Comparison of ENCODE assay signal across 8 mouse cellular contexts in the genomic region with DNA sequence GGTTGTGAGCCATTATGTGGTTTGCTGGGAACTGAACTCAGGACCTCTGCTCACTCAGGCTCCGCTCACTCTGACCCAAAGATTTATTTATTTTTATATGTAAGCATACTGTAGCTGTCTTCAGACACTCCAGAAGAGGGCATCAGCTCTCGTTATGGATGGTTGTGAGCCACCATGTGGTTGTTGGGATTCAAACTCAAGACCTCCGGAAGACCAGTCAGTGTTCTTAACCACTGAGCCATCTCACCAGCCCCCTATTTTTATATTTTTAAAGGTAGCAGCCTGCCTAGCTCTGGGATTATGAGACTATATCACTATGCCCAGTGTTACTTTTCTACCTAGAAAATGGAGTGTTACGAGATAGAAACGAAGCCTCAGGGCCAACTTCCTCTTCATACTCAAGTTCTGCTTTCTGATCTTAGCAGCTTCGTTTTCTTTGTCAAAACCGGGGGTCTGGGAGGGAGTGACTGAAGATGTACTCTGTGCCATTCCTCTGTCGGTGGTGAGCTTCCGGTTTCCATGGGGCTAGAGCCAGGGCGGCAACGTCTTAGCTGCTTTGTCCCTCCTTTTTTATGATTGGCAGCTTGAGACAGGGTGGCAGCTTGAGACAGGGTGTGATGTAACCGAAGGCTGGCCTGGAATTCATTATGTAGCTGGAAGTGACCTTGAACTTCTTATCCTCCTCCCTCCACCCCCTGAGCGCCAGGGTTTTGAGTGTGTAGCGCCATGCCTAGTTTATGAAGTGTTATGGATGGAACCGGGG. TPM values are rescaled to one million over a fixed set of nuclear protein-coding genes. Genes with fewer than 3 reads are reported as not detected.
DNase-seq lines count a peak whose midpoint lies in the region; ATAC-seq and TF ChIP-seq lines count a peak whose summit lies in the region.

No protein-coding gene starts in this region.

- no peaks in the 10 kb centered on the region for H3K9me3 ChIP-seq in heart, embryonic 12.5 days (replicated peaks)
- no peaks in the 10 kb centered on the region for H3K9me3 ChIP-seq in liver, embryonic 11.5 days (ENCODE audit: control insufficient read depth, low read length)
- H3K9me3 ChIP-seq in forebrain, embryonic 14.5 days (replicated peaks; ENCODE audit: control insufficient read depth, low read length) = no peaks in the 10 kb centered on the region
- no peaks in the 10 kb centered on the region for H3K9me3 ChIP-seq in midbrain, embryonic 11.5 days (ENCODE audit: control insufficient read depth, low read length)

- no peak for ATAC-seq in heart, embryonic 12.5 days (ENCODE audit: insufficient number of reproducible peaks, low FRiP score)
- 0 out of 2 replicates have a peak, but pooled peaks have one; percentile 34 for ATAC-seq in liver, embryonic 11.5 days (replicated peaks; ENCODE audit: low FRiP score)
- ATAC-seq in forebrain, embryonic 14.5 days = no peak
- ATAC-seq in midbrain, embryonic 11.5 days (ENCODE audit: low FRiP score) = no peak

- no peaks in the 10 kb centered on the region for H3K79me2 ChIP-seq in heart, adult 2 months (replicated peaks; ENCODE audit: control insufficient read depth, insufficient read depth, low read length)

- no peak for TF ChIP-seq POLR2A in heart, adult 2 months (IDR thresholded peaks at IDR 0.05; ENCODE audit: insufficient read depth, low read depth, low read length)
- TF ChIP-seq POLR2A in small intestine, adult 2 months (IDR thresholded peaks at IDR 0.05; ENCODE audit: low read depth, low read length) = no peak

- H3K36me3 ChIP-seq in heart, adult 2 months (ENCODE audit: control insufficient read depth, insufficient read depth, low read length) = no peaks in the 10 kb centered on the region
- H3K36me3 ChIP-seq in heart, embryonic 12.5 days = no peaks in the 10 kb centered on the region
- no peaks in the 10 kb centered on the region for H3K36me3 ChIP-seq in liver, embryonic 11.5 days (ENCODE audit: control insufficient read depth, insufficient read depth, low read length)
- H3K36me3 ChIP-seq in small intestine, adult 2 months (ENCODE audit: control insufficient read depth, insufficient read depth, low read length) = no peaks in the 10 kb centered on the region
- no peaks in the 10 kb centered on the region for H3K36me3 ChIP-seq in forebrain, embryonic 14.5 days (ENCODE audit: control insufficient read depth, insufficient read depth, low read length)
- H3K36me3 ChIP-seq in midbrain, embryonic 11.5 days (ENCODE audit: control insufficient read depth, insufficient read depth, low read length) = no peaks in the 10 kb centered on the region

- no peaks in the 10 kb centered on the region; the same call in none of the 2 replicates for H3K4me1 ChIP-seq in heart, adult 2 months (ENCODE audit: control insufficient read depth, insufficient read depth, low read length)
- peaks cover 9% of the 10 kb centered on the region; the same call in 1 of the 2 replicates for H3K4me1 ChIP-seq in heart, embryonic 12.5 days (replicated peaks)
- H3K4me1 ChIP-seq in liver, embryonic 11.5 days (replicated peaks; ENCODE audit: control insufficient read depth, insufficient read depth, low read length) = 0 out of 2 replicates have a peak, but pooled peaks cover 3% of the 10 kb centered on the region
- H3K4me1 ChIP-seq in small intestine, adult 2 months (ENCODE audit: control insufficient read depth, insufficient read depth, insufficient read length, low read length) = peaks cover 2% of the 10 kb centered on the region; the same call in 1 of the 2 replicates
- H3K4me1 ChIP-seq in forebrain, embryonic 14.5 days (ENCODE audit: control insufficient read depth, insufficient read depth, low read length) = no peaks in the 10 kb centered on the region
- no peaks in the 10 kb centered on the region for H3K4me1 ChIP-seq in midbrain, embryonic 11.5 days (ENCODE audit: control insufficient read depth, insufficient read depth, low read length)

- peak; percentile 20 for TF ChIP-seq CTCF in heart, adult 2 months (IDR thresholded peaks at IDR 0.05)
- TF ChIP-seq CTCF in small intestine, adult 2 months (IDR thresholded peaks at IDR 0.05; ENCODE audit: extremely low read depth, insufficient read length, insufficient replicate concordance, low read depth, low read length) = no peak

- 0 out of 2 replicates have a peak, but pooled peaks have one; percentile 14 for TF ChIP-seq EP300 in heart, adult 2 months (IDR thresholded peaks at IDR 0.05; ENCODE audit: insufficient read depth, low read depth, low read length)

- H3K9ac ChIP-seq in heart, adult 2 months (ENCODE audit: low read depth, low read length) = no peak overlapping the region
- H3K9ac ChIP-seq in heart, embryonic 12.5 days = no peak overlapping the region
- no peak overlapping the region for H3K9ac ChIP-seq in liver, embryonic 11.5 days (ENCODE audit: low read depth, low read length)
- H3K9ac ChIP-seq in forebrain, embryonic 14.5 days (ENCODE audit: low read length) = no peak overlapping the region
- H3K9ac ChIP-seq in midbrain, embryonic 11.5 days (ENCODE audit: low read length) = no peak overlapping the region

- no peaks in the 10 kb centered on the region for H3K27me3 ChIP-seq in heart, adult 2 months (ENCODE audit: control insufficient read depth, insufficient read depth, low read length)
- H3K27me3 ChIP-seq in heart, embryonic 12.5 days (replicated peaks) = no peaks in the 10 kb centered on the region
- no peaks in the 10 kb centered on the region for H3K27me3 ChIP-seq in liver, embryonic 11.5 days (replicated peaks; ENCODE audit: control insufficient read depth, insufficient read depth, low read length)
- H3K27me3 ChIP-seq in small intestine, adult 2 months (ENCODE audit: control insufficient read depth, insufficient read depth, low read length) = no peaks in the 10 kb centered on the region
- no peaks in the 10 kb centered on the region for H3K27me3 ChIP-seq in forebrain, embryonic 14.5 days (replicated peaks; ENCODE audit: control insufficient read depth, insufficient read depth, low read length)
- no peaks in the 10 kb centered on the region for H3K27me3 ChIP-seq in midbrain, embryonic 11.5 days (ENCODE audit: control insufficient read depth, insufficient read depth, low read length)

- WGBS in heart, adult 2 months = 67% methylated on average over 15 of the region's 15 CpGs
- WGBS in heart, embryonic 12.5 days = 77% methylated on average over 15 of the region's 15 CpGs
- WGBS in liver, embryonic 11.5 days = 50% methylated on average over 15 of the region's 15 CpGs
- 62% methylated on average over 15 of the region's 15 CpGs for WGBS in small intestine, adult 2 months
- WGBS in forebrain, embryonic 14.5 days = 79% methylated on average over 15 of the region's 15 CpGs
- WGBS in midbrain, embryonic 11.5 days = 82% methylated on average over 15 of the region's 15 CpGs

- no peak overlapping the region for H3K4me2 ChIP-seq in heart, embryonic 12.5 days
- H3K4me2 ChIP-seq in liver, embryonic 11.5 days = no peak overlapping the region
- H3K4me2 ChIP-seq in forebrain, embryonic 14.5 days (ENCODE audit: low read length) = no peak overlapping the region
- no peak overlapping the region for H3K4me2 ChIP-seq in midbrain, embryonic 11.5 days

- intact Hi-C loops in heart, adult 2 months (cut with DNase I) = no loop called here

- peak in 1 of 2 experiments; percentile 66 for DNase-seq in heart, adult 2 months
- DNase-seq in adrenal gland, adult 18-20 months (ENCODE audit: low spot score in 2 of 2) = peak; percentile 35 to 42
- no peak for DNase-seq in liver, embryonic 11.5 days (ENCODE audit: low spot score)
- DNase-seq in forebrain, embryonic 14.5 days (ENCODE audit: low spot score) = no peak
- no peak for DNase-seq in midbrain, embryonic 11.5 days (ENCODE audit: low spot score, missing footprints)
- no peak for DNase-seq in left cerebral cortex, adult 18-20 months (ENCODE audit: low spot score in 2 of 2)

- H3K27ac ChIP-seq in heart, adult 2 months = no peak overlapping the region
- no peak overlapping the region for H3K27ac ChIP-seq in heart, embryonic 12.5 days (ENCODE audit: poor library complexity, severe bottlenecking)
- H3K27ac ChIP-seq in liver, embryonic 11.5 days (ENCODE audit: low read depth, low read length) = no peak overlapping the region
- peak overlapping the region; percentile 55 for H3K27ac ChIP-seq in small intestine, adult 2 months (ENCODE audit: insufficient read depth, low read depth, low read length)
- H3K27ac ChIP-seq in forebrain, embryonic 14.5 days (ENCODE audit: low read depth, low read length) = no peak overlapping the region
- H3K27ac ChIP-seq in midbrain, embryonic 11.5 days (ENCODE audit: low read depth, low read length) = no peak overlapping the region

- H3K4me3 ChIP-seq in heart, adult 2 months = no peak overlapping the region
- H3K4me3 ChIP-seq in heart, embryonic 12.5 days = no peak overlapping the region
- H3K4me3 ChIP-seq in liver, embryonic 11.5 days (ENCODE audit: low read depth, low read length) = no peak overlapping the region
- no peak overlapping the region for H3K4me3 ChIP-seq in small intestine, adult 2 months (ENCODE audit: low read depth, low read length)
- no peak overlapping the region for H3K4me3 ChIP-seq in forebrain, embryonic 14.5 days (ENCODE audit: low read depth, low read length)
- no peak overlapping the region for H3K4me3 ChIP-seq in midbrain, embryonic 11.5 days (ENCODE audit: low read depth, low read length)

RNA-seq across cellular contexts. Expression of a gene that starts 23.5 kb away (rescaled TPM):
- total RNA-seq in heart, adult 2 months (2021) = 100 to 1,000 TPM; 342 to 392 TPM
- polyA plus RNA-seq in heart, adult 2 months (2012; rRNA removed) = 160 and 191 TPM in 2 replicates
- polyA plus RNA-seq in heart, embryonic 12.5 days (2016; fragmentation: Nextera tagmentation; extraction: Ambion mirVana) = 395 and 402 TPM in 2 replicates
- 100 to 1,000 TPM; 351 to 362 TPM for total RNA-seq in adrenal gland, adult 18-20 months (2021)
- 250 and 257 TPM in 2 replicates for polyA plus RNA-seq in liver, embryonic 11.5 days (2014; fragmentation: Nextera tagmentation; extraction: Ambion mirVana)
- 159 and 390 TPM in 2 replicates for polyA plus RNA-seq in small intestine, adult 2 months (2012; rRNA removed)
- 272 and 278 TPM in 2 replicates for polyA plus RNA-seq in forebrain, embryonic 14.5 days (2014; fragmentation: Nextera tagmentation; extraction: Ambion mirVana)
- polyA plus RNA-seq in midbrain, embryonic 11.5 days (2014; fragmentation: Nextera tagmentation; extraction: Ambion mirVana) = 244 and 249 TPM in 2 replicates
- 100 to 1,000 TPM; 302 to 316 TPM for total RNA-seq in left cerebral cortex, adult 18-20 months (2021)

RNA-seq across cellular contexts. Expression of a gene that starts 38.3 kb away (rescaled TPM):
- 100 to 1,000 TPM; 586 to 660 TPM for total RNA-seq in heart, adult 2 months (2021)
- 203 and 282 TPM in 2 replicates for polyA plus RNA-seq in heart, adult 2 months (2012; rRNA removed)
- 682 and 719 TPM in 2 replicates for polyA plus RNA-seq in heart, embryonic 12.5 days (2016; fragmentation: Nextera tagmentation; extraction: Ambion mirVana)
- total RNA-seq in adrenal gland, adult 18-20 months (2021) = 100 to 1,000 TPM; 380 to 443 TPM
- 541 and 564 TPM in 2 replicates for polyA plus RNA-seq in liver, embryonic 11.5 days (2014; fragmentation: Nextera tagmentation; extraction: Ambion mirVana)
- polyA plus RNA-seq in small intestine, adult 2 months (2012; rRNA removed) = 15.4 and 29.4 TPM in 2 replicates
- 411 and 472 TPM in 2 replicates for polyA plus RNA-seq in forebrain, embryonic 14.5 days (2014; fragmentation: Nextera tagmentation; extraction: Ambion mirVana)
- 421 and 426 TPM in 2 replicates for polyA plus RNA-seq in midbrain, embryonic 11.5 days (2014; fragmentation: Nextera tagmentation; extraction: Ambion mirVana)
- 100 to 1,000 TPM; 198 to 207 TPM for total RNA-seq in left cerebral cortex, adult 18-20 months (2021)

Comparison
In these comparisons a context has a peak if more than half of its experiments do, and no peak if none do; other contexts are left out.
1. DNase-seq: peak in adrenal gland, adult 18-20 months (2 of 2); none in liver, embryonic 11.5 days (single experiment), forebrain, embryonic 14.5 days (single experiment), midbrain, embryonic 11.5 days (single experiment) and left cerebral cortex, adult 18-20 months (0 of 2).